Mouse (Mus musculus) kidney, adult 2 months (tissue): ENCODE results near the gene Rassf10.

Source experiments
- CTCF ChIP-seq: fragments of 200-500 bp; conservative IDR thresholded peaks from 2 replicates; pipeline ENCODE4 v1.5.1; 2011; ENCODE audit warnings: low read depth, mild to moderate bottlenecking, control low read depth, low read length, moderate library complexity, mixed read lengths; ENCODE audit not compliant: insufficient read depth, insufficient read length
- POLR2A ChIP-seq: fragments of 200-500 bp; IDR thresholded peaks from one replicate; pipeline ENCODE4 v1.6.1; 2011; ENCODE audit warnings: low read depth, low read length, control low read depth

GRCm38 (mm10) chr7:112912969-112913368 is 40.8 kb upstream of the Rassf10 start:
- TF ChIP-seq POLR2A: no peak
- TF ChIP-seq CTCF: no peak
